Mouse (Mus musculus) splenic B cell, adult 2 months (primary cell): ENCODE measurements around the gene Elp6.

ENCODE experiments used
- DNase-seq: peaks from one replicate; pipeline ENCODE4 v3.0.0-alpha.2; 2011; ENCODE audit warnings: low read depth, low spot score
- H3K27me3 ChIP-seq: 2 replicates; pipeline ENCODE4 v1.6.1; 2012; ENCODE audit warnings: mild to moderate bottlenecking, low read length, moderate library complexity, mixed read lengths; ENCODE audit not compliant: control insufficient read depth, poor library complexity, insufficient read depth, severe bottlenecking
- H3K36me3 ChIP-seq: 2 replicates; pipeline ENCODE4 v1.6.1; 2012; ENCODE audit warnings: mild to moderate bottlenecking, low read length, moderate library complexity, mixed read lengths; ENCODE audit not compliant: control insufficient read depth, poor library complexity, insufficient read depth, severe bottlenecking

The Elp6 gene

GRCm38 (mm10) chr9:110358341-110358740, 53.4 kb downstream of the Elp6 start:
- Histone ChIP-seq H3K36me3 (peaks cover 8% of the 10 kb centered on the region), H3K27me3 (no peaks in the 10 kb centered on the region)
- DNase-seq: no peak

- no peak for DNase-seq
These were observed 56.3 kb downstream of the Elp6 start for GRCm38 (mm10) chr9:110361299-110361698.

GRCm38 (mm10) chr9:110362337-110362736, 57.4 kb downstream of the Elp6 start:
- no peak for DNase-seq
- Histone ChIP-seq H3K27me3 (no peaks in the 10 kb centered on the region), H3K36me3 (peaks cover 13% of the 10 kb centered on the region)

More at GRCm38 (mm10) chr9:110361299-110361698, 56.3 kb downstream of the Elp6 start:
- Histone ChIP-seq H3K36me3 (peaks cover 13% of the 10 kb centered on the region), H3K27me3 (no peaks in the 10 kb centered on the region)

GRCm38 (mm10) chr9:110366746-110367145, 61.8 kb downstream of the Elp6 start:
- no peaks in the 10 kb centered on the region for H3K27me3 ChIP-seq
- no peak for DNase-seq
- H3K36me3 ChIP-seq: peaks cover 13% of the 10 kb centered on the region

GRCm38 (mm10) chr9:110369860-110370259, 64.9 kb downstream of the Elp6 start:
- no peak for DNase-seq
- peaks cover 8% of the 10 kb centered on the region; the same call in 1 of the 2 replicates for H3K36me3 ChIP-seq
- H3K27me3 ChIP-seq: no peaks in the 10 kb centered on the region
